Mouse (Mus musculus) MEL (cell line): ENCODE results near the gene Edar.

ENCODE experiments used
- BHLHE40 ChIP-seq: IDR thresholded peaks from 2 replicates; pipeline ENCODE4 v1.6.1; 2012; ENCODE audit warnings: low read depth, mild to moderate bottlenecking, inconsistent platforms, low read length, improper control_type of control experiment, borderline replicate concordance
- CTCF ChIP-seq, 3 experiments: IDR thresholded peaks in 2 of 3; conservative IDR thresholded peaks in 1 of 3; 2 replicates each; pipeline ENCODE4 v1.5.1; 2011 to 2012; ENCODE audit warnings: low read length in 3 of 3, low read depth in 2 of 3, mild to moderate bottlenecking in 2 of 3, improper control_type of control experiment in 1 of 3, inconsistent platforms in 1 of 3, mixed read lengths in 1 of 3, moderate library complexity in 1 of 3; ENCODE audit not compliant: control insufficient read depth in 1 of 3, insufficient read depth in 1 of 3, poor library complexity in 1 of 3, severe bottlenecking in 1 of 3
- HCFC1 ChIP-seq: IDR thresholded peaks from 2 replicates; pipeline ENCODE4 v1.6.1; 2012; ENCODE audit warnings: low read depth, mild to moderate bottlenecking, inconsistent platforms, low read length, improper control_type of control experiment, moderate library complexity
- MAZ ChIP-seq: IDR thresholded peaks from 2 replicates; pipeline ENCODE4 v1.6.1; 2012; ENCODE audit warnings: low read depth, mild to moderate bottlenecking, inconsistent platforms, low read length, improper control_type of control experiment
- NRF1 ChIP-seq: IDR thresholded peaks from 2 replicates; pipeline ENCODE4 v1.6.1; 2014; ENCODE audit warnings: low read depth, mild to moderate bottlenecking, inconsistent platforms, low read length, improper control_type of control experiment, moderate library complexity; ENCODE audit not compliant: poor library complexity, insufficient read depth, severe bottlenecking
- POLR2A ChIP-seq, 2 experiments: IDR thresholded peaks; 2 replicates each; pipeline ENCODE4 v1.6.1; 2011 to 2012; ENCODE audit warnings: low read length in 2 of 2, mild to moderate bottlenecking in 2 of 2, control low read depth in 1 of 2, improper control_type of control experiment in 1 of 2, low read depth in 1 of 2, moderate library complexity in 1 of 2; ENCODE audit not compliant: control insufficient read depth in 1 of 2, insufficient read depth in 1 of 2, poor library complexity in 1 of 2
- POLR2AphosphoS5 ChIP-seq: IDR thresholded peaks from 2 replicates; pipeline ENCODE4 v1.6.1; 2012; ENCODE audit warnings: low read depth, borderline replicate concordance, mild to moderate bottlenecking, inconsistent platforms, low read length, moderate library complexity, mixed read lengths
- RAD21 ChIP-seq: IDR thresholded peaks from 2 replicates; pipeline ENCODE4 v1.6.1; 2011; ENCODE audit warnings: mild to moderate bottlenecking, low read depth, low read length, improper control_type of control experiment

- TF ChIP-seq MAZ (no peak), BHLHE40 (no peak), CTCF (IDR thresholded peaks at IDR 0.05 in 2 of 3, conservative IDR thresholded peaks at IDR 0.05 in 1 of 3; ENCODE audit: control insufficient read depth in 1 of 3, insufficient read depth in 1 of 3, low read depth in 2 of 3, low read length in 3 of 3, poor library complexity in 1 of 3, severe bottlenecking in 1 of 3) (no peak), NRF1 (no peak), RAD21 (no peak), POLR2A (IDR thresholded peaks at IDR 0.05; ENCODE audit: control insufficient read depth in 1 of 2, insufficient read depth in 1 of 2, low read depth in 1 of 2, low read length in 2 of 2, poor library complexity in 1 of 2) (no peak), POLR2AphosphoS5 (no peak), HCFC1 (no peak)
Measured at GRCm38 (mm10) chr10:58663868-58664267, 11.6 kb downstream of the Edar start.
